Mouse (Mus musculus): ENCODE measurements around the gene 1700057G04Rik.

The 1700057G04Rik gene

GRCm38 (mm10) chr9:92385831-92386230, 76.7 kb downstream of the 1700057G04Rik start:
- DNase-seq (ENCODE audit: low spot score in 2 of 2) = no peak

GRCm38 (mm10) chr9:92386871-92387270, 77.7 kb downstream of the 1700057G04Rik start:
- no peak for DNase-seq (ENCODE audit: low spot score in 2 of 2)

GRCm38 (mm10) chr9:92387404-92387803, 78.2 kb downstream of the 1700057G04Rik start:
- DNase-seq (ENCODE audit: low spot score in 2 of 2) = no peak

DNA sequence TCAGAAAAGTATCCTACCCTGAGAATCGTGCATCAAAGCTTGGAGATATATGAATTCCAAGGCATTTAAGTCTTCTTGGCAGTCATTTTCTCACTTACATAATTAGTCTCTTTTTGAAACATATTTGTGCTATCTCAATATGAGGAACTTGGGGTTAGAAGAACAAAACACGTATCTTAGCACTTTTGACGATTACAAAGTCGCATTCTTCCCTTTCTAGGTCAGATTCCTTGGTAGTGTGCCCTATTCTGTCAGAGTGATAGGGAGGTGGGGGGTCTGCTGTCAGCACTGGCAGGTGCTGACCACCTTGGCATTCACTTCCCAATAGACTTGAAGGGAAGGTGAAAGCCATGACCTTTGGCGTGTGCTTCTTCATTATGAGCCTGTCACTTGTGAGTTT, 93.5 kb downstream of the 1700057G04Rik start:
- no peak for DNase-seq (ENCODE audit: low spot score in 2 of 2)
